Mouse (Mus musculus) adrenal gland, adult 8-10 months (tissue): Measurements from ENCODE around the gene Mast1. TPM values are rescaled to one million over a fixed set of nuclear protein-coding genes. Genes with fewer than 3 reads are reported as not detected.
"Not testable (repeated sequence)": the region's sequence is repeated elsewhere in the genome, so short reads cannot be mapped to it uniquely, and the experiment has no call there.

Experiments used
- DNase-seq: peaks from one replicate; pipeline ENCODE4 v3.0.0; 2022
- total RNA-seq, 4 experiments: library from RNA; stranded (reverse); gene quantifications; 2 replicates each; pipeline ENCODE4 v1.2.4; 2022

Gene Mast1
- total RNA-seq, 4 experiments from 2014 or later = 2.1 to 9.2 (median 5.9) TPM

DNA sequence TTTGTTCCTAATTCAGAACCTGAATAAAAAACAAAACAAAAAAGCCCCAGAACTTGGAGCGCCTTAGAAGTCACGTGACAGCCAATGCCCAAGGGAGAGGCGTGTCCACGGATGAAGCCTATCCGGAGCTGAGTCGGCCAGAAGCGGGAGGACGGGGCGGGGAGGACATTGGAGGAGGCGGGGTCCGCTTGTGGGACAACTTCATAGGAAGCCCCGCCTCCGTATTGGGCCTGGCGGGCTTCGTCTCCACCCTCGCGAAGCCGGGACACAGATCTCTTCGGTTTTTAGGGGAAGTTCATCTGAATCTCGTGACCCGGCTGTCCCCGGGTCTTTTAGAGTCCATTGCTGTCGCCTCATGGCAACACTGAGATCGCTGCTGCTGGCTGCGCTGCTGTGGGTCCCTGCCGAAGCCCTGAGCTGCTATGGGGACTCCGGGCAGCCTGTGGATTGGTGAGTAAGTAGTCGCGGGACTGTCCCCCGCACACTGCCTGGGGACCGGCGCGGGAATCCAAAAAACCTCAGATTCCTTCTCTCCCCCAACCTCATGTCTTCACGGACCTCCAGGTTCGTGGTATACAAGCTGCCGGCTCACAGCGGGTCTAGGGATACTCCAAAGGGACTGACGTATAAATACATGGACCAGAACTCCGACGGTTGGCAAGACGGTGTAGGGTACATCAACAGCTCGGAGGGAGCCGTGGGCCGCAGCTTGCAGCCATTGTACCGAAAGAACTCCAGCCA is 28.6 kb downstream of the Mast1 start, which contains the start of gene Dnase2a:
TSS of gene Dnase2a (plus strand) at position 140 of the 741 bp plus-strand sequence.
- peak; percentile 97 for DNase-seq

DNA sequence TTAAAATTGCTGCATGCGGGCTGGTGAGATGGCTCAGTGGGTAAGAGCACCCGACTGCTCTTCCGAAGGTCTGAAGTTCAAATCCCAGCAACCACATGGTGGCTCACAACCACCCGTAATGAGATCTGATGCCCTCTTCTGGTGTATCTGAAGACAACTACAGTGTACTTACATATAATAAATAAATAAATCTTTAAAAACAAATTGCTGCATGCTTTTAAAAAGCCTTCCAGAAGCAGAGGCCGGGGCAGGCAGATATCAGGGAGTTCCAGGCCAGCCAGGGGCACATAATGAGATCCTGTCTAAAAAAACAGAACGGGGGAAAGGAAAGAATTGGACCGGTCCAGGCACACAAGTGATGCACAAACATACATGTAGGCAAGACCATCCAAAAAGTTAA is 29.2 kb downstream of the Mast1 start:
- not testable (repeated sequence) for DNase-seq

DNA sequence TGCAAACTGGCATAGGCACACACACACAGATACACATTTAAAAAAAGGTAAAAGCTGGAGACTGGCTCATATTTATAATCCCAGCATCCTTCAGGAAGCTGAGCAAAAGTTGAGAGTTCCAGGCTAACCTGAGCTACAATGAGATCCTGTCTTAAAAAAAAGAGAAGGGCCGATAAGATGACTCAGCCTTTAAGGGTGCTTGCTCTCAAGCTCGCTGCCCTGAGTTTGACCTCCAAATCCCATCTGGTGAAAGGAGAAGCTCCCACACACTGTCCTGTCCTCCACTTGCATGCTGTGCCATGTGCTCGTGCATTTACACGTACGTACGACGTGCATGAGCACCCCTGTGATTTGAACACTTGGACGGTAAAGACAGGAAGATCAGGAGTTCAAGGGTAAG is 29.7 kb downstream of the Mast1 start:
- no peak for DNase-seq

DNA sequence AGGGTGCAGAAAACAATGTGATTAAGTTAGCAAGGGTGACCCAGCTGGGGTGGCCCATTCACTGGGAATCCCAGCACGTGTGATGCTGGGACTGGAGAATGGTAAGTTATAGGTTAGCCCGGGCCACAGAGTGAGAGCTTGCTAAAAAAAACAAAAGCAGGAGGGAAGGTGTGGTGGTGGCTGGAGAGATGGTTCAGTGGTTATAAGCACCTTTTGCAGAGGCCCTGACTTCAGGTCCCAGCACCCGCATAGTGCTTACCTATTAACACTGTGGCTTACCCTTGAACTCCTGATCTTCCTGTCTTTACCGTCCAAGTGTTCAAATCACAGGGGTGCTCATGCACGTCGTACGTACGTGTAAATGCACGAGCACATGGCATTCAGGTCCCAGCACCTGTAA is 30.1 kb downstream of the Mast1 start:
- DNase-seq = no peak

DNA sequence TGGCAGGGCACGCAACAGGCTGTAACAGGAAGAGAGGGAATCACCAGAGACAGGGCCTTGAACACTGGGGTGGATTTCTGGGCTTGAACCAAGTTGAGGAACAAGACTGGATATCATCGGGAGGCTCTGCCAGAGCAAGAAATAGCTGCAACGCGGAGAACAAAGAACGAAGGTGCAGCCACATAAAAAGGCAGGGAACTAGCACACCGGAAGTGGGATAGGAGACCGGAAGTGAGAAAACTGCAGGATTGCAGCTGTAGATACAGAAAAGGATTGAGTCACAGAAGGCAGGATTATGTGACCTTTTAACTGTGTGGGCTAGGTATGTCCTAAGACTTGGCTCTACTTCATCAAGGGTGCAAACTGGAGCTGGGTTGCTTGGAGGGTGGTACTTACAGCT is 32.8 kb downstream of the Mast1 start:
- DNase-seq = no peak

DNA sequence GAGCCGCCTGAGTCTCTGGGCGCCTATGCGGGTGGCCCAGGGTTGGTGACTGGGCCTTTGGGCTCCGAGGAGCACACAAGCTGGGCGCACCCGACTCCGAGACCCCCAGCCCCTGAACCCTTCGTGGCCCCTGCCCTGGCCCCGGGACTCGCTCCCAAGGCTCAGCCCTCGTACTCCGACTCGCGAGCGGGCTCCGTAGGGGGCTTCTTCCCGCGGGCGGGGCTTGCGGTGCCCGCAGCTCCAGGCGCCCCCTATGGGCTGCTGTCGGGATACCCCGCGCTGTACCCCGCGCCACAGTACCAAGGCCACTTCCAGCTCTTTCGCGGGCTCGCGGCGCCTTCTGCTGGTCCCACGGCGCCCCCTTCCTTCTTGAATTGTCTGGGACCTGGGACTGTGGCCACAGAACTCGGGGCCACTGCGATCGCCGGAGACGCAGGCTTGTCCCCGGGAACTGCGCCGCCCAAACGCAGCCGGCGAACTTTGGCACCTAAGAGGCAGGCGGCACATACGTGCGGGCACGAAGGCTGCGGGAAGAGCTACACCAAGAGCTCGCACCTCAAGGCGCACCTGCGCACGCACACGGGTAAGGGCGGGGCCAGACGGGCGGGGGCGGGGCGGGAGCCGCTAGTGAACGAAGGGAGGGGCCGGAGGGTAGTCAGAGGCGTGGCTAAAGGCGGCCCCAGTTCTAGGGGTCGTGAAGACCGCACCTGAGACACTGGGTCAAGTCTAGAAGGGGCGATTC is 34.1 kb downstream of the Mast1 start:
- peak; percentile 83 for DNase-seq

DNA sequence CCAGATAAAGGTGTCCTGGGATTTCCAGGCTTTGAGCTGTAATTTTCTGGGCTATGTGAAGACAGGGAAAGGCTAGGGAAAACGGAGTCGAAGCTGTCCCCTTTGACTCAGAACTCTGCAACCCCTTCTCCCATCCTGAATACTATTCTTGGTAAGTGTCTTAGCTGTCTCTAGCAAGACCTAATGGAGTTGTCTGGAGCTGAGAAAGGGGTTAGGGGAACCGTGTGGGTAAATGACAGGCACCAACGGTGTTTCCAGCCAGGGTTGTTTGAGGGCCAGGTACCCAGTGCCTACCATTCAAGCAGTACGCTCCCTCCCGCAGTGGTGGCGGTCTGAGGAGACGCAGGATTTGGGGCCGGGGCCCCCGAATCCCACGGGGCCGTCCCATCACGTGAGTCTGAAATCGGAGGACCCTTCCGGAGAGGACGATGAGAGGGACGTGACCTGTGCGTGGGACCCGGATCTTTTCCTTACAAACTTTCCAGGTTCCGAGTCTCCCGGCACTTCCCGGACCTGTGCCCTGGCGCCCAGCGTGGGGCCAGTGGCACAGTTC is 34.7 kb downstream of the Mast1 start:
- no peak for DNase-seq

DNA sequence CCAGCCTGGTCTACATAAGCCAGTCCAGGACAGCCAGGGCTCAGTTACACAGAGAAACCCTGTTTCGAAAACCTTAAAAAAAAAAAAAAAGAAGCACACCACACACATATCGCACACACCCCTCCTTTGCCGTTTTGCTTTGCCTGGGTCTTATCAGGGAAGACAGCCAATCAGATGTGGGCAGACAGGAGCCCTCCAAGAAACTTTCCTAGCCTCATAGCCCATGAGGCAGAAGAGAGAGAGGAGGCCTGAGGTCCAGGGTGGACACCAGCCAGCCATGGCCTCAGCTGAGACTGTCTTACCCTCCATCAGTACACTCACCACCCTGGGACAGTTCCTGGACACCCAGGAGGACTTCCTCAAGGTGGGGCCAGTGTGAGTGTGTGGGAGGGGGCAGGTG is 35.4 kb downstream of the Mast1 start, which contains the start of gene Klf1:
TSS of gene Klf1 (plus strand) at position 177 of the 400 bp plus-strand sequence.
- DNase-seq = no peak

DNA sequence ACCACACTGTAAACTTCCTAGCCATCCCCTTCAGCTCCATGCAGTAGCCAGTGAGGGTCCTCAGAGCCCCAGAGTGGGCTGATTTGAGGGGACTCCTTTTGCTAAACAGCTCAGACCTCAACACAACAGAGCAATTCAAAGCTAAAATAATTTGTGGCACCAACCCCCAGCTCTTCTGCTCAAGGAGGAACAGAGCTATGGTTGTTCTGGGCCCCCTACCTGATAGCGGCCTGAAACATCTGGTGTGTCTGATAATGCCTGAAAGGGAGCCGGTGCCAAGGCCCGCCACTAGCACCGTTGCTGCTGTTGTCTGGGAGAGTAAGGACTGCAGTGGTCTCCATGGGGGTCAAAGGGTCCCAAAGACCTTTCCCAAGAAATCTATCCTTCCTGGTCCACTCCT is 36.1 kb downstream of the Mast1 start:
- DNase-seq = no peak

DNA sequence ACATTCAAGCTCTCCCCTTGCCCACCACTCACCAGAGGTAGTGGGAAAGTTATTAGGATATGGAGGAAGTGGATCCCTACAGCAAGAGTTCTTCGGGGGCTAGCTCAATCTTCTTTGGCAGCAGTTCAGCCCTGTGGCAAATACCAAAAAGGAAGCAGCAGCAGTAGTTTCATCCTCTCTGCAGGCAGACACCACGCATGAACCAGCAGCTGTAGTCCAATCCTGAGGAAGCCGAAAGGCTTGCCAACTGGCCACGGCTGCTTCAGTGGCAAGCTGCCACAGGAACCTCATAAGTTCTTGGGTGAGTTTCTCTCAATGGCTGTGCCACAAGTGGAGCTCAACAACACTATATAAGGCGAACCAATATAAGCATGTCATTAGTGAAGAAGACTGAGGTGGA is 41.2 kb downstream of the Mast1 start:
- DNase-seq = no peak

DNA sequence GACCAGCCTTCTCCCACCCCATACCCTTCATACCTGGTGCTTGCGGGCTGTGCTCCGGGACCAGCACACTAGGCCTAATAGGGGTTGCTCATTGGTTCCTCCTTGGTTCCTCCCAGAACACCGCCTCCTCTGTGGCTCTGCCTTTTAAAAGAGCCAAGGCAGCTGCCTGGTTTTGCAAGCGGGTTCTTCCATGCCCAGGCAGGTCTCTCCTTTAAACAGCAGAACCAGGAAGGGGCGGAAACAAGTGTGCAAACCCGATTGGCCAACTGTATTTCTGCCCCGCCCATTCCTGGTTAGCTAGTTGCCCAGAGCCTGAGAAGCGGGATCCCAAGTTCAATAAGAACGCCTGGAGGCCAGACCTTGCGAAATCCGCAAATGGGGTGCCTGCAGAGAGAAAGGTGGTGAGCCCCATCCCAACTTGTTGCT is 43.4 kb downstream of the Mast1 start, which contains the start of gene Gcdh:
TSS of gene Gcdh (minus strand) at position 213 of the 426 bp plus-strand sequence.
- DNase-seq = peak; percentile 95

DNA sequence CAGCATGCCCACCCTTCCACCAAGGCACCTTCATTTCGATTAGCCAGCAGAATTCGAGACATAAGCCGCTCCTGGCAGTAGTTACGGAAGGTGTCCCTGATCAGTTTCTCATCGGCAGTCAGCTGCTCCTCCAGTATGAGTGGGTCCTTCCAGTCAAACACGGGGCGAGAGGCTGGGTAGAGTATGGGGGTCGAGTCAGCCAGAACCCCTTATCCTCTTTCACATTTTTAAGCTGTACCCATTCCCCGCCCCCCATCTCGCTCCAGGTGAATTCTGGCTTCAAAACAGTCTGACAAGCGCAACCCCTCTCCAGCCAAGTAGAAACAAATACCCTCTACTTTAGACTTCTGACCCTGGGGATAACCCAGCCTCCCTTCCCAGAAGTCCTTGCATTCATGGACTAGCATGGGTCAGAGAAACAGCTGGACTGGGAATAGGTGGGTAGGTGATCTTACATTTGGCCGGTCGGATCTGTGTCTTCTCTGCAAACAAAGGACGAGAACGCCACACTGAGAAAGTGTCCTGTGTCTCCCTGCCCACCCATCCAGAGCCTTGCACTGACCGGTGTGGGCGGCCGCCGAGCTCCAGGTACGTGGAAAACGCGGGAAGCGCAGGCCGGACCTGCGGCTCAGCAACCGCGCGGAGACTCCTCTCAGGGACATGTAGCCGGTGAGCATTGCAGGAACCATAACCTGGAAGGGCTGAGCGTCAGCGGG is 44.0 kb downstream of the Mast1 start:
- DNase-seq = no peak

DNA sequence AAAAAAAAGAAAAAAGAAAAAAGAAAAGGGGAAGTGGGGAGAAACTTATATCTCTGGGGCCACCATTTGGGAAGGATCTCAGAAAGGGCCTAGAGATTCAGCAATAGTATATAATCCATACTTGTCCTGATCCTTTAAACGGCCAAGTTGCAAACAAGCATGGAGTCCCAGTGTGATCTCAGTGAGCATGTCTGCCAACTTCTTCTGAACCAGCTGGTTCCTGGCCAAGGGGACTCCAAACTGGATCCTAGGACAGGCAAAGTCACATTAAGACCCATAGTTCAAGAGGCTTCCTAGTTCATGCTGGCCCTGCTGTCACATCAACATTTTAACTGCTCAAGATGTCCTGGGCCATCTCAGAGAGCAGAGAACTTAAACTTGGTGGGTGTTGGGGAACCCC is 48.0 kb downstream of the Mast1 start:
- no peak for DNase-seq

DNA sequence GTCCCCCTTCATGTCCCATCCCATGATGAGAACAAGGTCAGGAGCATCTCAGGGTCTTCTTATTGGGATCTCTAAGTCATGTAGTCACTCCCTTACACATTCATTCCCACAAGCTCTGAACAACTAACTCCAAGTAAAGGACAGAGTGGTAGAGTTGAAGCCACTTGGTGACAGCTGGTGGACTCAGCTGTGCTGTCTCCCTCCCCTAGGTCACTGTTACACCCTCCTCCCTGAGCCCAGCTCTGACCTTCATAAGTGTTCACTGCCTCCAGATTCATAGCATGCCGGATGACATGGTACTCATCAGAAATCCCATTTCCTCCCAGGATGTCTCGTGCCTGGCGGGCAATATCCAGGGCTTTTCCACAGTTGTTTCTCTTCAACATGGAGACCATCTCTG is 48.9 kb downstream of the Mast1 start:
- DNase-seq = no peak

DNA sequence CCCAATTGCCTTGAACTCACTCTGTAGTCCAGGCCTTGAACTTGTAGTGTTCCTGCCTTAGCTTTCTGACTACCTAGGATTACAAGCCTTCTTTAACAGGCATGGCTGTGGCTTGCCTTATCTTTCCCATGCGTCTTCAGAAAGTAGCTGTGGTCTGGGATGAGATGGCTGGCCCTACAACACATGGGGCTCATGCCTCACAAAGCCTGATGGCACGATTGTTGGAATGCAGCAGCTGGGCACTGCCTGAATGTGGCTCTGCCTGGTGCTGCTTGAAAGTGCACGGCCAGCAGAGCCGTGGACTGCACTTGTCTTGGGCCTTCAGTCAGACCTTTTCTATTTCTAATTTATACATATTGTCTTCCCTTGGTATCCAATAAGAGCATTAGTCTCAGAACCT is 52.4 kb downstream of the Mast1 start:
- no peak for DNase-seq

DNA sequence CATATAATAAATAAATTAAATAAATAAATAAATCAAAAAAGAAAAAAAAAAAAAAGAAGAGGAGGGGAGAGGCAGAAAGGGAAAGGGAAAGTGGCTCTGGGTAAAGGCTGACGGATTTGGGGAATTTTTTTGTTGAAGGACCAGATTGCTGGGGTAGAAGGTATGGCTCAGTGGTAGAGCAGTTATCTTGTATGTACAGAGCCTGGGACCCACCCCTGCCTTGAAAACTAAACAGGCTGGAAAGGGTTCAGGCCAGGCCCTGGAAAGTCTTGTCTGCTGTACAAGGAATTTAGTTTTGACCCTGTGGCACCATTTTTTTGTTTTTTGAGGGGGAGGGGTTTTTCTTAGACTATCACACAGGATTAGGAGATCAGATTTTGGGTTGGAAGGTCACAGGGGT is 58.2 kb downstream of the Mast1 start:
- no peak for DNase-seq

DNA sequence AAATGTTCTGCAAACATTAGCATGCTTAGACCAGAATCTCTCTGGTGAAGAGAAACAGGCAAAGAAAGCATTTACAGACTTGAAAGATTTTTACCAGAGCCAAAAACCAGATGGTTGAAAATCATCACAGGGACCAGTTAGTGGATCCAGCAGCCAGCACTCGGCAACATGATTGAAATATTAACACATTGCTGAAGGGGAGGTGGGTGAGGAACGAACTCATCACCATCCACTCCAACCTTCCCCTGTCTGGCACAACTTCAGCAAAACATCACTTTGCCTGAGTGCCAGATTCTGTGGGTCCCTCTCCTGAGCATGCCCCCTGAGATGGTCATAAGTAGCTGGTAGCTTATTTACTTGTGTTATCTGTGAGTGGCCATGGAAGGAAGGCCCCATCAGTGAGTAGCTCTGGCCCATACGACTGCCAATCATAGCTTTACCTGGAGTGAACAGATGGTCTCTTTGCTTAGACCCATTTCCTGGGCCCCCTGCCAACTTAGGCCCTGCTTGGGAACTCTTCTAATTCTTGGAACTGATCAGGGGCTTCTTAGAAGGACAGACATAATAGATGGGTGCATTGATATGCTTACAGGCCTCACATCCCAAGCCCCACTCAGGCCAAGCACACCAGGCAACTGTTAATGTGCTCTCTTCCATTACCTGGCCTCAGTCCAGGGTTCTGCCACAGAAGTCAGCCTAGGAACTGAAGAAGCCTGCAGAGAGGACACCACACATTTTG is 59.7 kb downstream of the Mast1 start:
- no peak for DNase-seq

DNA sequence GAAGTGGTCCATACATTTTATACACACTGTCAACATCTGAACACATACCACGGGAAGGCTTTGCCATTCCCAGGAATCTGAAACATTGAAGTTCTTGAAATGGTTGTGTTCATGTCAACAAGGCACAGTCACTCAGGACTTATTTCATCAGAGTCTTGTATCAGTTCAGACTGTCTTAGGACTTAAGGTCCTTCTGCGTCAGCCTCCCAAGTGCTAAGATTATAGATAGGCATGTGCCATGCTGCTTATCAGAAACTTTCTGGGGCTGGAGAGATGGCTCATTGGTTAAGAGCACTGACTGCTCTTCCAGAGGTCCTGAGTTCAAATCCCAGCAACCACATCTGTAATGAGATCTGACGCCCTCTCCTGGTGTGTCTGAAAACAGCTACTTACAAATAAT is 62.8 kb downstream of the Mast1 start:
- no peak for DNase-seq

DNA sequence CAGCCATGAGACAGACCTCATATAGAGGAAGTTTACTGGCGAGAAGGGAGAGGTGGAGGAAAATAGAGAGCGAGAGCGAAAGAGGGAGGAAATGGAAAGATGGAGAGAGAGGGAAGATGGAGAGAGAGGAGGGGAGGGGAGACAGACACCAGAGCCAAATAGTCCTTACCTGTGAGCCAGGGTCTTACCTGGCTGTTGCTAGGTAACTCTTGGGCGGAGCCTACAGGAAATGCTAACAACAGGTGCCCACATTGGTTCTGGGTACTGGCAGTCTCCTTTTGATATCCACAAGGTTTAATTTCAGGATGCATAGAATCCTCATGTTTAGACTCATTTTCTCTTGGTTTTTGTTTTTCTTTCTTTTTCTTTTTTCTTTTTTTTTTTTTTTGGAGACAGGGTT is 64.1 kb downstream of the Mast1 start:
- DNase-seq = no peak

DNA sequence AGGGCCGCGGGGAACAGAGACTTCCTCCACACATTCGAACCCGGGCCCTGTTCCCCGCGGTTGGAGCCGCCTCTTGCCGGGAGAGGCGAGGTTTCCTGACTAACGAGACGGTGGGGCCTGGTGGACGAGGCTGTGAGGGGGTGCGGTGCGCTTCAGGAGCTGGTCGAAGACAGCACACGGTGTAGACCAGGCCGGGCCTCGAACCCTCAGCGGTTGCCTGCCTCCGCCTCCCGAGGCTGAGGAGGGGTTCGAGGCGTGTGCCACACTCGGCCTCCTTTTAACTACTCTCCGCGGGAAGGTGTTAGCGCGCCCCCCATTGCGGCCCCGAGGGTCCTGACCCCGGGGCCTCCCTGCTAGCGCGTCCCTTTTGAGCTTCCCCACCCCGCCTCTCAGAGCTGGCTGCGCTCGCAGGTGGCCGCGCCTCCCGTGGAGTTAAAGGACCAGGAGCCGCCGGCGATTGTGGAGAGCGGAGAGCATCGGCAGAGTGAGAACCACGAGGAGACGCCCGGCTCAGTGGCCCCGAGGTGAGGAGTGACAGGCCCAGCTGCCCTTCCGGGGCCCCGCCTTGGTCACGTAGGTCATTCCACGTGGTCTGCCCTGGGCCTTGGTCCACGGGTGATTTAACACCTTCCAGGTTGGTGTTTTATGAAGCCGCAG is 64.7 kb downstream of the Mast1 start:
- DNase-seq = no peak
